Mouse (Mus musculus) brain, adult 2 months (tissue): ENCODE results near the gene Txk.
A peak's percentile ranks its signal among the peaks of the same experiment; 100 is the strongest.

Experiments
- DNase-seq: peaks from one replicate; pipeline ENCODE4 v3.0.0; 2011; ENCODE audit warnings: low read depth, low spot score

The Txk gene

DNA sequence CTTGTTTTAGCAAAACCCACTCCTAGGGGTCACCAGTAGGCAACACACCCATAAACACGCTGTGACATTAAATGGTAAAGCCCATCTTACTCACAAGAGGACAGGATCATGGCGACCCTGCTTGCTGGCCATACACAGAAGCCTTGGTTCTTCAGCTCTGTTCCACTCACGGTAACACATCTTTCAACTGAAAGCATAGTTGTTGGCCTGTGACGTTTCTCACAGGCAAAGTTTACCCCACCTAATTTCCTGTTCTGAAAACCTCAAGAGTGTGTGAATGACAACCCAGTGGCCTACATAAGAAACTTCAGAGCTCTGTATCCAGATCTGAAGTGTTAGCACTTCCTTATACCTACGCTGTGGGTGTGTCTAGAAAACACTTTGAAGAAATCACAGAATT lies at the start of gene Txk:
Gene Txk (minus strand): TSS at position 193 of the 400 bp plus-strand sequence.
- DNase-seq, result no peak

DNA sequence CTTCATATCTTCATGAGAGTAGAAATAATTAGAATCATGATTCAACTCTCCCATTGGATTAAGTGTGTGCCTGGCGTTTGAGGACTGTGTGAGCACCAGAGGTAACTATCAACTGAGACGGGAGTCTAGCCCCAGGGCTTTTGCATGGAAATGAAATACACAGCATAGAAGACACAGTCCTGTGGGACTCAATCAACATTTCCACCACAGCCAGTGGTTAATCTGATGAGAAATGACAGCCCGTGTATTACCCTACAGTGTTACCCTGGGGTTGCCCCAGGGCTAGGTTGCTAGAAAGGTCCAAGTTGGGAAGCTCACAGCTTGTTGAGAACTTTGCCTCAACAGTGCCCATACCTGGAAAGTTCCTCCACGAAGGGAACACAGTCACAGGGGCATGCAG lies 46.0 kb upstream of the Txk start:
- no peak for DNase-seq

DNA sequence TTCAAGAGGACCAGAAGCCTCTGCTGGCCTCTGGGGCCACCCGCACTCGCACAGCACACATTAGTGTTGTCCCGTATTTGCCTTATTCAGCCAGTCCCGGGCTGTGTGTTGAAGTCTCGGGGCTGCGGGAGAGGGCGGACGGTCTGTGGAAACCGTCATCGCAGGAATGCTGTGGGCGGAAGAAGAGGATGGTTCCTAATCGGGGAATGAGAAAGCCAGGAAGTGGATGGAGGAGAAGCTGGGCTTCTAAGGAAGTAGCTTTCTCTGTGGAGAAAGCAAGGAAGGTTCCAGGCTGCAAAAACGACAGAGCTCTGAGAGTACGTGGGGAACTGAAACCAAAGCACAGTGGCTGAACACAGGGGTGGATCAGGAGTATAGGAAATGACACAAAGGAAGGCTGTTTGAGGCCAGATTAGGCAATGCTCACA lies 43.6 kb upstream of the Txk start:
- peak; percentile 45 for DNase-seq

DNA sequence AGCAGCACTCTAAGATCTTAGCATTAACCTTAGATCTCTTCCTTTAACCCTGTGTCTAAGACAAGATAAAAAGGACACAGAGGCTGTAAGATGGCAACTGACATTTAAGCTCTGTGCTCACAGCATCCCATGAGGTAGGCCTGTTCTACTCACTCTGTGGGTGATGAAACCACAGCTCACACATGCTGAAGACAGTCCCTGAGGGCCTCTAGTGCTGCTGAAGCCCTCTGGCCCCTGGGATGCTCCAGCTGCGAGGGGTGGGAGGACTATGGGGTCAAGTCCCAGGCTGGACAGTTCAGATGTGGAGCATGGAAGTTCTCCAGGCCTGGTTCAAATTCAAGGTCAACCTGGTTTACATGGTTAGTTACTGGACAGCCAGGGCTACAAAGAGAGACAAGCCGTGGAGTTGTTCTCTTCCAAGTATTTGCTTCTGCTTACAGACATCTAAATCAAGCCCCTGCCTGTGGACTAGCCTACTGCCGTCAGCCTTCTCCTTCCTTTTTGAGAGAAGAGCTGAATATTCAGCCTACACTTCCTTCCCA lies 40.8 kb upstream of the Txk start:
- DNase-seq, result no peak

DNA sequence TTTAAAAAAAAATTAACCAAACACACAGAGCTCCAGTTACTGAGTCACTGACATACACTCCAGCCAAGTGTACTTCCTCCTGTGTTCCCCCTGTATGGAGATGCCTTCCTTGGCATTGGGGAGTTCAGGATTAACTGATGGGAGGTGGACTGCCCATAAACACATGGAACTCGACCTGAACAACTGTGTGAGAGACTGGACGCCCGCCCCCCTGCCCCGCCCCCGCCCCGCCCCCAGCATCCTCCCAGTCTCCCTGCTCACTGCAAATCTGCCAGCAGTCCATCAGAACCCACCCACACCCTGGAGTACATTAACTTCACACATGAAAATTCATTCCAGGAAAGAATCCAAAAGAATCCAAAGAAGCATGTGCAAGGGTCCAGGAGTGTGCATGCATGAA lies 39.2 kb upstream of the Txk start:
- no peak for DNase-seq

DNA sequence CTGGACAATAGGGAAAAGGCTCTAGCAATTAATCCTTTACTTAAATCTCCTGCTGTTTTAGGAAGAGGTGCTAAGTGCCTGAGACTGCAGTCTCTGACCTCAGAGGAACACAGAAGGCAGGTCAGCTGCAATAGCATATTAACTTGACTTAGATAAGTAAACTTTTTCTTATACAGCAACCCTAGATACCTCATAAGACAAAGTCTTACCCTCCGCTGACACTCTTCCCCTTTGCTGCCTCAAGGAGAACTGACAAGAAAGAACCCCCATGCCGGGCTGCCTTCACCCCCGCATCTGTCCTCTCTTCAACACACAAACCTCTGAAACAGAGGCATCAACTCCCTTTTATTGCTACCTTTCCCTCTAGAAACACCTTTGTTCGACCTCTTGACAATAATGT lies 38.8 kb upstream of the Txk start:
- no peak for DNase-seq

DNA sequence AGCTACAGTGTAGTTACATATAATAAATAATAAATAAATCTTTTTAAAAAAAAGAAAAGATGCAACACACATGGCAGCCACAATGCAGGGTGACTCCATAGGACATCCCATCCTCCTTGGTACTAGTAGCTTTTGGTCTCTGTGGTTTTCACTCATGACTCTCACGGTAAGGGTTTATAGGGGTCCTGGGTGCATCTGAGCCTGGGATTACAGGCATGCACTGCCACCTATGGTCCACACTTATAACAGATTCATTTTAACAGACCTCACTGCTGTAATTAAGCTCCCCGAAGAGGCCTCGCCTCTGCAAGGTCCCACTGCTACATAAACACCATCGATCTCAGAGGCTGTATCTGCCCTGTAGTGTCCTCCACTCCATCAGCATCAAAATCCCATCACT lies 32.9 kb upstream of the Txk start:
- DNase-seq, result no peak

DNA sequence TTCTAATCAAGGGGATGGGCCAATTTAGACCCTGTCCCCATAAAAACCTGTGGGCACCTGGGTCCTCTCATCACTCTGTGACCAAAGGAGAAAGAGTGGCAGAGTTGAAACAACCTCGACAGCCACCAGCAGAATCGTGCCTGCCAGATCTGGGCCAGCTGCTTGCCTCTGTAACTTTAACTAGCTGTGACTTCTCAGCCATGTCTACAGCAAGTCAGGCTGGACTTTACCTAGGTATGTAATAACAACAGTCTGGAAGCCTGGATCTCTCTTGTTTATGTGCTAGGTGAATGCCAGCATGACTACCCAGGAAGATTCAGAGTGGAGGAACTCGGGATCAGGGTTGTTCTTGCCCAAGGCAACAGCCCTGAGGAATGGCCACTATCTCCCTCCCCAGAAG lies 32.1 kb upstream of the Txk start:
- DNase-seq, result no peak

DNA sequence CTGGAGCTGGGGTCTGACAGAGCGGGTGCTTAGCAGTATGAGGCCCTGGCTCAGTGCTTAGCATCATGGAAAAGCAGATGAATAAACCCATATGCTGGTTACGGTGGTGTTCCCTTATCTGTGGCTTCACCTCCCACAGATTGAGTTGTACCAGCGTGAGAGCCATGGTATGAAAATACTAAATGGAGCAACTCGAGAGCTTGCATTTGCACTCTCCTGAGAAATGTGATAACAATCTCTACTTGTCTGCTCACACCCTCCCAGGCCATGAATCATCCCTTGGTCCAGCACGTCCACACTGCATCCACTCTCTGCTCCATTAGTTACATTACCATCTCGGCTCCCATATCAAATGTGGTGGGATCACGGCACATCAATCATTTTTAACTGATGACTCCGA lies 31.4 kb upstream of the Txk start:
- peak; percentile 67 for DNase-seq

DNA sequence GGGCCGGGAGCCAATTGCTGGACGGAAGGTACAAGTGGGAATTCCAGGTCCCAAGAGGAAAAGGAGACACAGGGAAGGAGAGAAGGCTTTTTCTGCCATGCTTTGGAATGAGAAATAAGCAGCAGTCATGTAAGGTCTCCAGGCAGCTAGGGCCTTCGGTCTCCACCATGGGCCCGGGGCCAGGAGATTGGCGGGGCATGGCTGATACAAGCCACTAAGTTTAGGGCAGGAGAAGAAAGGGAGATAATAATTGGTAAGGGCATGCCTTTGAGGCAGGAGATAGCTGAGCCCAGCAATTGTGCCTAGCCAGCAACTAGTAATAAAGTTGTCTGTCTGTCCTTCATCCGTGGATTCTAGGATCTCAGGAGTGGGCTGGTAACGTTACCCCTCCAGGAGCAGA lies 30.5 kb upstream of the Txk start:
- no peak for DNase-seq

DNA sequence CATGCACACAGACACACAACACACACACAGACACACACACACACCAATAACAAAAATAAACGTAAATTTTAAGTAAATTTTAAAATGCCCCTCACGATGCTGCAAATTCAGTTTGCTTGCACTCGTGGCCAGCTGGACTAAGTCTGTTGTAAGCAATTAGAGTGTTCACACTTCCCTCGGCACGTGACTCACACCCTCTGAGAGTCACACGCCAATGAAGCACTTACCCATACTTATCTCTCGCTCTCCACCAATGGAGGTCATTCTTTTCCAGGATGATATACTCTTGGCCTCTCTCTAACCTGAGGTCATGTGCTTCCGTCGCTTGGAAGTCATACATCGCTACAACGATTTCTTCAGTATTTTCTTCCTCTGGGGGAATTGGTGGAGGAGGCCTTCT lies 29.2 kb upstream of the Txk start:
- DNase-seq, result no peak

DNA sequence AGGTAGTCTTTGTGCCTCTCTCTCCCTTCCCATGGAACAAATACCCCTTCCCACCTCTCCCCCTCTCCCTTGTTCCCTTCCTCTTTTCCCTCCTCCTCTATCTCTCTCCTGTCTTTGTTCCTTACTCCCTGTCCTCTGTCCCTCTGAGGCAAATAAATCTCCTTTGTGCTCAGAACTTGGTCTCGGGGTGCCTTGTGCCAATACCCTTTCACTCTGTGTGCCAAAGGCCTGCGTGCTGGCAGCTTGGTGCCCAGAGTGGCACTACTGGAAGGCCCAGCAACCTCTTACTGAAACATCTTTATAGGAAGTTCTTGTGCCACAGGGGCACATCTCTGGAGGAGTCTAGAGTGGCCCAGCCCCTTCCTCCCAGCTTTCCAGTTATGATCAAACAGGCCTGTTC lies 24.0 kb upstream of the Txk start:
- no peak for DNase-seq

DNA sequence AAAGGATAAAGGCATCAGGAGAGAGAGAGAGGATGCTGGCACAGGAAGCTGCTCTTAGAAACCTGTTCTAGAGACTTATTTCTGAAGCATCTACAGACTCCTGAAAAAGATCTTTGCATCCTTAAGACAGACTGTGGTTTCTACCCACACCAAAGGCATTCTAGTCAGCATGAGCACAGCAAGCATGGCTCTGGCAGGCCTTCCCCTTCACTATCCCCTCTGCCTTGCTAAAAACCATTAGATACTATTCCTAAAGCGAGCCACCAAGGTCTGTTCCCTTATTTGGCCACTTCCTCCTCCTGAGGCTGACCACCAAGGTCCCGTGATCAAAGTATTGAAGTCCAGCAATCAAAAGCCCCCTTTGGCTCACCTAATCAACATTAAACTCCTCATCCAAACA lies 23.6 kb upstream of the Txk start:
- DNase-seq, result no peak

DNA sequence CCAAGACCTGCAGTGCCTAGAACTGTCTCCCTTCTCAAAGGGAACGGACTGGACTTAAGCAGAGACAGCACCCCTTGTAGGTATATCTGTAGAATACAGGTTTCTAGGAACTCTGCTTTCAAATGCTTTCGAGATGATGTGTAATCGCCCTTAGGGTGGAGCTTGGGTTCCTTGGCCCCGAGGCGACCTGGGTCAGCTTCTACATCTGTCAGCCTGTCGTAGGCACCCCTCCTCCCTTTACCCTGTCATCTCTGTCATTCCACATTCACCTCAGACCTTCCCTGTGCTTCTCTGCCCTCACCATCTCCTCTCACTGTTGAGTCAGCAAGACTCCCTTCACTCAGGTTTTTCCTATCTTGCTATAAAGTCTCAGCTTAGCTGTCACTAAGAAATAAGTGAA lies 17.3 kb upstream of the Txk start:
- no peak for DNase-seq

DNA sequence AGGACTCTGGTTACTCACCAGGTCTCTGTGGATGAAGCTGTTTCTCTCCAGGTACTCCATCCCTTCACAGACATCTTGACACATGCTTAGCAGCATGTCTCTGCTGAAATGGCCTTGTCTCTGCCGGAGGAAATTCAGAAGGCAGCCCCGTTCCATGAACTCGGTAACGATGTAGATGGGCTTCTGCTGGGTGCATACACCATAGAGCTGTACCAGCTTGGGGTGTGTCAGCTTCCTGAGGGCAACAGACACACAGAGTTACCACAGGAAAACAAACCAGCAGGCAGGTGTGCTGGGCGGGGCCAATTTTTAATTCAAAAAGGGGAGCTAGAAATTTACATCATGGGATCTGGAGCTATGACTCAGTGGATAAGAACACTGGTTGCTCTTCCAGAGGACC lies 11.0 kb upstream of the Txk start:
- no peak for DNase-seq

DNA sequence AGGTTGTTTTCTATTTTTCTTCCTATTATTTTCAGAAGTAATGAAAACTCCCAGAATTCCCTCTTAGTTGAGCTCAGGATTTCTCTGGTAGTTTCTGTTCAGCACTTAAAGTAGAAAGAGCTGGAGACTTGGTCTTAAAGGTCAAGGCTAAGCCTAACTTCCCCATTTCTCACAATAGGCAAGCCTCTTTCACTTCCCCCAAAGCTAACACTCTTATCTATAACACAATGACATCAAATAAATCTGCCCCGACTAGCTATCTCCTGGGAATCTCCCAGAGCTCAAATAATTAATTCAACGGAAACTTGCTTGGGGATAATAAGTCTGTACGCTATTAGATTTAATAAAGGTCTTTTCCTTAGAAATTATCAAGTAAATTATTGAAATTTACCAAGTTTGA lies 10.4 kb upstream of the Txk start:
- DNase-seq, result no peak

DNA sequence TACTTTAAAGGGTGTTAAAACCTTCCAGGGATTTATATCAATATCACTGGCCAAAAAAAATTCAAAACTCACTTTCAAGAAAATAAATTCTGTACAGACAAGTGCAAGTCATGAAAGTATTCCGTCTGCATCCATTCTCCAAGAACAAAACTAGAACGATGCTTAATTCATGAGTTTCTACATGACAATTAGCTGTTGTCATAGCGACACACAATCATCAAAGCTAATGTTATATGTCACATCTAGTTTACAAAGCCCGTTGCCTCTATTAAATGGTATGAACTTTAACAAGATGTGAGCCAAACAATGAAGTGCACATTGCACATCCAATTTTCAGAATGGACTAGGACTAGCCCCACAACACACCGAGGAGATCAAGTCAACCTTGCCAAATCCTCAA lies 9.2 kb upstream of the Txk start:
- DNase-seq, result no peak

DNA sequence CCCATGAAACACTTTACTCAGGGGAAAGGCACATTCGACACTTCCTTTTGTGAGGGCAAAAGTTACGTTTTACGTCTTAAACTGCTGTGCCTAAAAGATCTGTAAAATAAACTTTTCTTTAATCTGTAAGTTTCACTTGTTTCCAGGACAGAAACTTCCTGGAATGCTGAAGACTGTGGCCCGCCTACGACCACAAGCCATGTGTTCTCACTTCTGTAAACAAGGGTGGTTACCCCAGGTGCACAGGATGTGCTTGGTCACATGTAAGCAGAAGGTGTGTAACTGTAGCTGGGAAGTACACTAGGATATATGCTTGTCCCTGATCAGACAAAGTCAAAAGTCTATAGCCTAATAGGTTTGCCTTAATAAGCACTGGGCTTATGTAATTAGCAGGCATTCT lies 8.7 kb upstream of the Txk start:
- DNase-seq, result no peak

DNA sequence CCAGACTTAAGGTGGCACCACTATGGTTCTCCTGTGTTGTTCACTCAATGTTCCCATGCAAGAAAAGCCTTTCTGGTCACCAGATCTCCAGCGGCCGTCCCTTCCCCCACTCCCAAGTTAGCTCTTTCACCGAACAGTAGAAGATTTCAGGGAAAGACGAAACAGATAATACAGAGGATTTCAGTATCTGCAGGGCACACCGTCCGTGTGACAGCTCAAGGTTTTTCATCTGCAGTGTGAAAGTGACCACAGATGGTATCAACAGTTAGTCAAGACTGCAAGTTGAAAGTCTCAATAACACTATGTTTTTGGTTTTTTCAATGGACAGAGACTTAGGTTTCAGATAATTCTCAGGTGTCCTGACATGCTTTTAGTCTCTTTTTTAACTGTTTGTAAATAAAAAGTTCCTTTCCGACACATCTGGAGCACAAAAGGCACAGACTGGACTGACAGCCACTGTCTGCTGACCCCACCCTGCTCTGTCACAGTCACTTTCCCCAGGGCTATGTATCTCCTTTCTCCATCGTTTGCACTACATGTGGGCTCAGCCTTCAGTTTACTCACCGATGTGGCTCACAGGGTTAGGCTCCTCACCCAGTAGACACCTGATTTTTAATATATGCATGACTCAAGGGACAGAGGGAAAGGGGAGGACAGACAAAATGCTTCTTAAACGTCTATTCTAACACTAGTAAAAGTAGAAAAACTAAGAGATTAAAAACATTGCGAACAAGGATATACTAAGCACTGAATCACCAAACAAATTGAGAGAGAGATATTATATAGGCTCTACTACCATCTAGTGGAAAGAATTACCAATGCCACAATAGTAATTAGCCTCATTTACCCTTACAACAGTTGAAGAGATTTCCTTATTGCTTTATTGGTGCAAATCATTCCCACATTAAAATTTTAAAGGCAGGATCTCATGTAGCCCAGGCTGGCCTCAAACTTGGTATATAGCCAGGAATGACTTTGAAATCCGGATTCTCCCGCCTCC lies 6.6 kb upstream of the Txk start:
- no peak for DNase-seq

DNA sequence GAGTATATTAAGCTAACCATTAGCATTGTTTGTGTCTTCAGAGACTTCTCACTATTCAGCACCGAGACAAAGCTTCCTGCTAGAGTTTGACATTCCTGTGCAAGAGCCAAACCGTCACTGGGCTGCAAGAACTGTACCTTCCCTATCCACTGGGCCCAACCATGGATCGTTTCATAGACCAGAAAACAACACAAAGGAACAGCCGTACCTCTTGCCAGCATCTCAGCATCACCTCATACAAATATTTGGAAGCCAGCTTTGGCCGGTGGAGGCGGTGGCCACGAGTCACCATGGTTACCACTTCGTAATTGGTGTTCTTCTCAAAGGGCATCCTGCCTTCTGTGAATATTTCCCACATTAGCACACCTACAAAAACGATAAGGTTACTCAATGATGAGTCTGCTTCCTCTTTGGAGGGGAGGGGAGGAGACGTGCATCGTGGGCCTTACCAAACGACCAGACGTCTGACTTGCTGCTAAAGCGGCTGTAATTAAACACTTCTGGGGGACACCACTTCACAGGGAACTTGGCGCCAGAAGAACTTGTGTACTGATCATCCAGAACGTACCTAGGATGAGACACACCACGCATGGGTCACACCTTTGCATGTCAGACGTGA lies 4.7 kb upstream of the Txk start:
- DNase-seq, result peak; percentile 15

DNA sequence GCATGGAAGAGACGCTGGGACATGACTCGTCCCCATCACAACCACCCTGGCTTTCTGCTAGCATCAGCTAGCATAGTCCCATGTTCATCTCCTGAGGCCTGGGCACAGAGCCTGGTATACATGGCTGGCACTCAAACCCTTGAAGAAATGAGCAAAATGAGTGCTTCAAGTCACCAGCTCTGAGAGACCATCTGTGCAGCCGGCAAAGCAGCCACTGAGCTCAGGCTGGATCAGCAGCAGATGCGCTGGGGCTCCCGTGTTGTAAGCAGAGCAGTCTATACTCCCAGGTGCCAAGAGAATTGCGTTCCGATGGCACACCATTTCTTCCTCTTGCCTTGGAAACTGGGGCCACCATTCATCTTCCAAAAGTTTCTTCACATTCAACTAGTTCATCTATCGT lies 3.4 kb upstream of the Txk start:
- peak; percentile 80 for DNase-seq

DNA sequence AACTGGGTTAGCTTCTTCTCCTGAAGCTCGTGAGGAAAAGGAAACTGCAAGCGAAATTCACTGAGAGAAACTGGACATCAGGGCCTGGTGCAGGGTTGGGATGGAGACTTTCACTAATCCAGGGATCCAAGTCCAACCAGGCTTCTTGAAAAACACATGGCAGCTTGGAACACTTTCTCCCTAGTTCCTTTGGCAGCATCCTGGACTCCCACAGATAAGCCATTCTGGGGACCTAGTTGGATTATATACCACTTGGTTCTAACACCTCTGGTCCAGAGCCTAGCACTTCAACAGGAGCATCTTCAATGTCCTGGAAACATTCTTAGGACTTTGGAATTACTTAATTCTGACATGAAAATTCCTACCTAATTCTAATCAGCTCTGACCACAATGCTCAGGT lies 2.5 kb upstream of the Txk start:
- DNase-seq, result peak; percentile 39
